In the genomic region with DNA sequence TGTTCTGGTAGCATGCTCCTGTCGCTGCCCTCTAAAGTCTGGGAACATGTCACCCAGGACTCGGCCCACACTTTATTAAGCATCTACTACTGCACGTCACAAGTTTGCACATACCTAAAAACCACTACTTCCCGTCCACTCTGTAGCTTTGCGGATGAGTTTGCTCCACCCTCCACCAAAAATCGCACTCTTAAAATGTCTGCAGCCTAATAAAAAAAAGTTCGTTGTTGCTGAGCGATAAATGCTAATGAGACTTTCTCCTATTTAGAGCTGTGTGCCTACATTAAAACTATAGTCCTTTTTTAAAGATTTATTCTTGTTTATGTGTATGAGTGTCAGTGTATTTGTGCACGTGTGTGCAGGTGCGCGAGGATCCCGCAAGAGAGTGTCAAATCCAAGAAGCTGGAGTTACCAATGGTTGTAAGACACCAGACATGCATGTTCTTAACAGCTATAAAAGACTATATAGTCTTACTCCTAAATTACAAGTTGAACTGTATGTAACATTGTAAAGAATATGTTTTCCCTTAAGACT, we compare ENCODE assay signal across 8 mouse cellular contexts. TPM values are rescaled to one million over a fixed set of nuclear protein-coding genes. Genes with fewer than 3 reads are reported as not detected.
DNase-seq lines count a peak whose midpoint lies in the region; ATAC-seq lines count a peak whose summit lies in the region.

No protein-coding gene starts in this region.

- no peak for ATAC-seq in lung, embryonic 15.5 days (ENCODE audit: borderline replicate concordance, extremely low read depth, low FRiP score, low TSS enrichment)
- no peak for ATAC-seq in embryonic facial prominence, embryonic 11.5 days (replicated peaks; ENCODE audit: insufficient number of reproducible peaks, low FRiP score, low TSS enrichment, low read depth)
- no peak for ATAC-seq in neural tube, embryonic 14.5 days (ENCODE audit: low read depth)

- H3K27me3 ChIP-seq in lung, embryonic 15.5 days = no peaks in the 10 kb centered on the region
- H3K27me3 ChIP-seq in embryonic facial prominence, embryonic 11.5 days (ENCODE audit: control insufficient read depth, insufficient read depth, low read length) = no peaks in the 10 kb centered on the region
- no peaks in the 10 kb centered on the region for H3K27me3 ChIP-seq in limb, embryonic 10.5 days (ENCODE audit: low read depth, poor library complexity, severe bottlenecking)
- no peaks in the 10 kb centered on the region for H3K27me3 ChIP-seq in neural tube, embryonic 14.5 days (ENCODE audit: control insufficient read depth, insufficient read depth, low read length)

- H3K4me1 ChIP-seq in lung, embryonic 15.5 days = peaks cover 8% of the 10 kb centered on the region; the same call in 1 of the 2 replicates
- H3K4me1 ChIP-seq in embryonic facial prominence, embryonic 11.5 days (ENCODE audit: control insufficient read depth, insufficient read depth, low read length) = no peaks in the 10 kb centered on the region
- H3K4me1 ChIP-seq in limb, embryonic 10.5 days = no peaks in the 10 kb centered on the region
- no peaks in the 10 kb centered on the region for H3K4me1 ChIP-seq in neural tube, embryonic 14.5 days (ENCODE audit: control insufficient read depth, insufficient read depth, low read length)

- H3K4me3 ChIP-seq in lung, embryonic 15.5 days = peak overlapping the region; percentile 78
- H3K4me3 ChIP-seq in embryonic facial prominence, embryonic 11.5 days (ENCODE audit: low read depth, low read length) = peak overlapping the region; percentile 86
- peak overlapping the region; percentile 89 for H3K4me3 ChIP-seq in limb, embryonic 10.5 days
- H3K4me3 ChIP-seq in neural tube, embryonic 14.5 days (ENCODE audit: low read depth, low read length) = peak overlapping the region; percentile 77

- WGBS in lung, embryonic 15.5 days = 33% methylated on average over 12 of the region's 12 CpGs
- 50% methylated on average over 12 of the region's 12 CpGs for WGBS in embryonic facial prominence, embryonic 11.5 days
- WGBS in limb, embryonic 10.5 days = 57% methylated on average over 12 of the region's 12 CpGs
- 49% methylated on average over 12 of the region's 12 CpGs for WGBS in neural tube, embryonic 14.5 days

- no peaks in the 10 kb centered on the region for H3K9me3 ChIP-seq in lung, embryonic 15.5 days
- no peaks in the 10 kb centered on the region for H3K9me3 ChIP-seq in embryonic facial prominence, embryonic 11.5 days (replicated peaks; ENCODE audit: control insufficient read depth, low read length)
- H3K9me3 ChIP-seq in limb, embryonic 10.5 days (replicated peaks) = no peaks in the 10 kb centered on the region
- H3K9me3 ChIP-seq in neural tube, embryonic 14.5 days (ENCODE audit: control insufficient read depth, low read length) = no peaks in the 10 kb centered on the region

- peak overlapping the region; percentile 75 for H3K4me2 ChIP-seq in lung, embryonic 15.5 days
- peak overlapping the region; percentile 46 for H3K4me2 ChIP-seq in embryonic facial prominence, embryonic 11.5 days (ENCODE audit: low read depth, low read length)
- peak overlapping the region; percentile 71 for H3K4me2 ChIP-seq in neural tube, embryonic 14.5 days (ENCODE audit: low read depth, low read length)

- H3K27ac ChIP-seq in lung, embryonic 15.5 days = peak overlapping the region; percentile 69
- no peak overlapping the region; the same call in 1 of the 2 replicates for H3K27ac ChIP-seq in embryonic facial prominence, embryonic 11.5 days (replicated peaks; ENCODE audit: low read depth, low read length)
- H3K27ac ChIP-seq in limb, embryonic 10.5 days = peak overlapping the region; percentile 93
- peak overlapping the region; percentile 64 for H3K27ac ChIP-seq in neural tube, embryonic 14.5 days (ENCODE audit: low read depth, low read length)

- no peak for DNase-seq in lung, postnatal 4 days
- DNase-seq in embryonic facial prominence, embryonic 11.5 days (ENCODE audit: low spot score) = peak; percentile 10
- no peak for DNase-seq in limb, embryonic 10.5 days (ENCODE audit: low spot score)
- no peak for DNase-seq in gastrocnemius, adult 8-10 months (ENCODE audit: low spot score in 2 of 2)
- DNase-seq in frontal cortex, postnatal 25 days (ENCODE audit: low spot score in 2 of 2) = no peak
- DNase-seq in frontal cortex, postnatal 36 days (ENCODE audit: low spot score in 2 of 2) = no peak

- H3K36me3 ChIP-seq in lung, embryonic 15.5 days = peaks cover 4% of the 10 kb centered on the region; the same call in 1 of the 2 replicates
- no peaks in the 10 kb centered on the region for H3K36me3 ChIP-seq in embryonic facial prominence, embryonic 11.5 days (replicated peaks; ENCODE audit: control insufficient read depth, insufficient read depth, low read depth, low read length)
- peaks cover 11% of the 10 kb centered on the region for H3K36me3 ChIP-seq in limb, embryonic 10.5 days
- H3K36me3 ChIP-seq in neural tube, embryonic 14.5 days (ENCODE audit: control insufficient read depth, insufficient read depth, low read length) = no peaks in the 10 kb centered on the region

- peak overlapping the region; percentile 78 for H3K9ac ChIP-seq in lung, embryonic 15.5 days
- peak overlapping the region; percentile 77 for H3K9ac ChIP-seq in embryonic facial prominence, embryonic 11.5 days (replicated peaks; ENCODE audit: low read length)
- H3K9ac ChIP-seq in neural tube, embryonic 14.5 days (replicated peaks; ENCODE audit: low read depth, low read length) = peak overlapping the region; percentile 62

RNA-seq across cellular contexts. Expression of gene Ikbip, which starts 0.7 kb away (rescaled TPM):
- 44.1 and 48.0 TPM in 2 replicates for polyA plus RNA-seq in lung, embryonic 15.5 days (2015; fragmentation: Nextera tagmentation; extraction: Ambion mirVana)
- polyA plus RNA-seq in embryonic facial prominence, embryonic 11.5 days (2014; fragmentation: Nextera tagmentation; extraction: Ambion mirVana) = 29.4 and 31.1 TPM in 2 replicates
- 15.0 and 19.7 TPM in 2 replicates for polyA plus RNA-seq in limb, embryonic 10.5 days (2016; fragmentation: Nextera tagmentation; extraction: Ambion mirVana)
- 18.7 and 22.1 TPM in 2 replicates for polyA plus RNA-seq in neural tube, embryonic 14.5 days (2014; fragmentation: Nextera tagmentation; extraction: Ambion mirVana)
- total RNA-seq in gastrocnemius, adult 8-10 months (2022) = 10 to 100 TPM in 2 of 4 experiments, 1 to 10 TPM in 2; 9.1 to 11.1 (median 10.4) TPM

RNA-seq across cellular contexts. Expression of gene Apaf1, which starts 0.9 kb away (rescaled TPM):
- polyA plus RNA-seq in lung, embryonic 15.5 days (2015; fragmentation: Nextera tagmentation; extraction: Ambion mirVana) = 19.0 and 19.3 TPM in 2 replicates
- 26.2 and 32.1 TPM in 2 replicates for polyA plus RNA-seq in embryonic facial prominence, embryonic 11.5 days (2014; fragmentation: Nextera tagmentation; extraction: Ambion mirVana)
- polyA plus RNA-seq in limb, embryonic 10.5 days (2016; fragmentation: Nextera tagmentation; extraction: Ambion mirVana) = 16.9 and 25.4 TPM in 2 replicates
- polyA plus RNA-seq in neural tube, embryonic 14.5 days (2014; fragmentation: Nextera tagmentation; extraction: Ambion mirVana) = 20.4 and 23.2 TPM in 2 replicates
- 1 to 10 TPM in 3 of 4 experiments, under 1 TPM in 1; 0.87 to 2.0 (median 1.7) TPM for total RNA-seq in gastrocnemius, adult 8-10 months (2022)

RNA-seq across cellular contexts. Expression of gene Slc25a3, which starts 40.4 kb away (rescaled TPM):
- polyA plus RNA-seq in lung, embryonic 15.5 days (2015; fragmentation: Nextera tagmentation; extraction: Ambion mirVana) = 417 and 419 TPM in 2 replicates
- 421 and 443 TPM in 2 replicates for polyA plus RNA-seq in embryonic facial prominence, embryonic 11.5 days (2014; fragmentation: Nextera tagmentation; extraction: Ambion mirVana)
- polyA plus RNA-seq in limb, embryonic 10.5 days (2016; fragmentation: Nextera tagmentation; extraction: Ambion mirVana) = 412 and 416 TPM in 2 replicates
- polyA plus RNA-seq in neural tube, embryonic 14.5 days (2014; fragmentation: Nextera tagmentation; extraction: Ambion mirVana) = 653 and 701 TPM in 2 replicates
- 1,000 to 10,000 TPM; 1,088 to 1,186 (median 1,135) TPM for total RNA-seq in gastrocnemius, adult 8-10 months (2022)
